Mouse (Mus musculus) mesoderm, embryonic 11.5 days (tissue): ENCODE measurements around the gene Cmtm4.

ENCODE experiments used
- DNase-seq: peaks from one replicate; pipeline ENCODE4 v3.0.0-alpha.2; 2012; ENCODE audit warnings: low read depth, low spot score

Gene Cmtm4

GRCm38 (mm10) chr8:104411468-104411867, 15.9 kb upstream of the Cmtm4 start:
- no peak for DNase-seq

DNA sequence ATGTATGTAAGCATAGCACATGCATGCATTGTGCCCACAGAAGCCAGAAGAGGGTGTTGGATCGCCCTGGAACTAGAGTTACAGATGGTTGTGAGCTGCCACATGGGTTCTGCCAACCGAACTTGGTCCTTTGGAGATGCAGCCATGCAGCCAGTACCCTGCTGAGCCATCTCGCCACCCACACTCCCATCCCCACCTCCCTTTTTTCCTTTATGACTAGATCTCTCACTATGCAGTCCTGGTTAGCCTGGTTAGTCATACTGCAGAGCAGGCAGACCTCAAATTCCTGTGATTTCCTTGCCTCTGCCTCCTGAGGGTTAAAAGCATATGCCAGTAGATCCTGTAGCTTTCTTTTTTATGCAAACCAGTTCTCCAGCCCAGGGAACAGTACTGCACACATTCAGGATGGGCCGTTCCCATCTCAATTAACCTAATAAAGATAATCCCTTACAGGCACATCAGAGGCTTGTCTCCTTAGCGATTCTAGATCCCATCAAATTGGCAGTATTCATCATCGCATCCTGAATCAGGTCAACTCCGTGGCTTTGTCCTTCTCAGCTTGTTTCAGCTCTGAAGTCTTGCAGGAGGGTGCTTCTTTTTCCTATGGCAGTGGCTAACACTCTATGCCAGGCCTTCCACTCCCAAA, 15.1 kb upstream of the Cmtm4 start:
- no peak for DNase-seq

- no peak for DNase-seq
These were observed 12.9 kb upstream of the Cmtm4 start for GRCm38 (mm10) chr8:104408328-104409110.

DNA sequence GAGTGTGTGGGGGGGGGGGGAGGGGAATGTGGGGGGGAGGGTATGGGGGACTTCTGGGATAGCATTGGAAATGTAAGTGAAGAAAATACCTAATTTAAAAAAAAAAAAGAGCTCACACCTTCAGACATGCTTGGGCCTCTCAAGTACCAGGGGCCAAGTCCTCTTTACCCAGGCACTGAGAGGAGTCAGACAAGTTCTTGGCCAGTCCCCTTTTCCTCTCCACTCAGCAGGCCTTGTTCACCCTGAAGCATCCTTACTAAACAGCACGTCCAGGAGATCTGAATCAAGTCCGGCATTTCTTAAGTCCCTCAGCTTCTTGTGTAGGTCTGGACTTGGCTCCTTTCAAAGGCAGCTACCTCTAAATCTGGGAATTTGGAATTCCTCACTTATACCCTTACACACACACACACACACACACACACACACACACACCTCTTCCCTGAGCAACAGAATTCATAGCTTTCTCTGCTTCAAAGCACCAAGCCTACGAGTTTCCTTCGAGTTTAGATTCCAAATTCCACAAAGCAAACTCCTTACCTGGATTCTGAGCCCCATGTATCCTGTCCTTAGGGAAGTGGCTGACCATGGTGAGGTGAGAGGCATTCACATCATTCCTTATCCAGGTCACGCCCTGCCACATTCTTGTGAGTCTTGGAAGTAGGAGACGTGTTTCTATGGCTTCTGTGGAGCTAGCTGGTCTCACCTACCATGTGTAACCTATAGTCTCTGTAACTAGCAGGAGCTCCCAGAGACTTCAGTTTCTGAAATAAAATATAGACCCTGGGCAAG, 10.9 kb upstream of the Cmtm4 start:
- DNase-seq = no peak

DNA sequence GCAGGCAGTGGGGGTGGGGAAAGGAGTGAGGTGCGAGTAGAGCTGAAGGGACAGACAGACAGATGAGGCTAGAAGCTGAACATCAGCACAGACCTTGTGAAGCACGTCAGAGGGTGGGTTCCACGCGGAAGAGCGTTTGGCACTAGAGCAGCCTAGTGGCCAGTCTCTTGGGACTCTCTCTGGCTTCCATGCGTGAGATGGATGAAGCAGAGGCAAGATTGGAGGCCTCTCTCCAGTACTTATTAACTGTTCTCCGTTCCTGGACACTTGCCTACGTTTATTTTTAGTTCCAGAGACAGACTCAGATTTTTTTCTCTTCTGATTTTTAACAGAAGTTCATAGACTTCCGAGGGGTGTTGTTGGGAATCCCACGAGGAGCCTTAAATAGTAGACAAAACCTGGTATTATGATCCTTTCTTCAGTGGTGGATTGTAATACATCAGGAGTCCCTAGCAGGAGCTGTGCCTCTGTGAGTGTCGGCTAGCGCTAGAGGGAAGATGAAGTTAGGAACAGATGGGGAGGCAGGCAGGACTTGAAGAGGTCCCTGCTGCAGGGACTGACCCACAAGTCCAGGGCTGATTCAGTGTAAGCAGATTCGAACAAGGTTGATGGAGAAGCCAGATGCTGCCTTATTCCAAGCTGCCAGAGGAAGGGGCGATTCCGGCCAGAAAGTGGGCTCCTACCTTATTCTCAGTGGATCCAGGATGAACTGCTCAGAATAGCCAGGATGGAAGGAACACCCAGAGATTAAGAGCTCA, 10.0 kb upstream of the Cmtm4 start:
- DNase-seq = no peak

- DNase-seq = peak; percentile 22
These were observed 8.0 kb upstream of the Cmtm4 start for GRCm38 (mm10) chr8:104403596-104403995.

DNA sequence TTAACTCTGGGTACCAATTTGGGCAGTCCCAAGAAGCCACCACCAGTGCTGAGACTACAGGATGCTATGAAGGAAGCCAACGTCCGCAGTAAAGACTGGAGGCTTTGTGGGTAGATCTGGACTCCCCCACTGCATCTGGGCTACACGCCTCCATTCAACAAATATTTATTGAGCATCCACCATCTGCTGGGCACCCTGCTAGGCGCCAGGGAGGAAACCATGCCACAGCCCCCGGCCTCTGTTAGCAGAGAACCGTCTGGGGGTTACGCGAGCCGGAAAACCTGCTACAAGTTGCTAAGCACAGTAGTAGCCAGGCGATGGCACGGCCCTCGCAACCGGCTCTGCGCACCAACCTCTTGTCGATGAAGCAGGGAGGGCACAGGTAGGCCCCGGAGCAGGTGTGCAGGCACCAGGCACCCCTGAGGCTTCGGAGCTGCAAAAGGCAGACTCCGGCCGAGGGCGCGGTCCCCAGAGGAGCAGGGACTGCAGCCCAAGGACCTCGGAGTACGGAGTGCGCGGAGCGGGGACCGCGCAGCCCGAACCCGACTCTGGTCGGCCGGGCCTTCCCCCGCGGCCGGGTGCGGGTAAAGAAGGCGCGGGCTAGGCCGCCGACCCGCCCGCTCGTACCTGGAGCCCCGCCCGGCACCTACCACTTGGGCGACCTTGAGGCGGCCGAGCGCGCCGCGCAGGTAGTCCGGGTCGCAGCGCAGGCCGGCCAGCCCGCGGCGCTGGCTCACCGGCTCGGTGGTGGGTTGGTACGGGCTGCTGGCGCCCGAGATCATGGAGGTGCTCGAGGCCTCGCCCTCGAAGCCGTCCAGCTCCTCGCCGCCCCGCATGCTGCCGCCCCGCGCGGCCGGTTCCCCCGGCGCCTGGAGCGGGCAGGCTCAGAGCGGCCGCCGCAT, 555 bp downstream of the Cmtm4 start:
- peak; percentile 38 for DNase-seq

- DNase-seq = no peak
These were observed 1.8 kb downstream of the Cmtm4 start for GRCm38 (mm10) chr8:104393767-104394166.

GRCm38 (mm10) chr8:104393139-104393538, 2.5 kb downstream of the Cmtm4 start:
- DNase-seq = no peak

- DNase-seq = no peak
These were observed 5.4 kb downstream of the Cmtm4 start for GRCm38 (mm10) chr8:104390245-104390644.

DNA sequence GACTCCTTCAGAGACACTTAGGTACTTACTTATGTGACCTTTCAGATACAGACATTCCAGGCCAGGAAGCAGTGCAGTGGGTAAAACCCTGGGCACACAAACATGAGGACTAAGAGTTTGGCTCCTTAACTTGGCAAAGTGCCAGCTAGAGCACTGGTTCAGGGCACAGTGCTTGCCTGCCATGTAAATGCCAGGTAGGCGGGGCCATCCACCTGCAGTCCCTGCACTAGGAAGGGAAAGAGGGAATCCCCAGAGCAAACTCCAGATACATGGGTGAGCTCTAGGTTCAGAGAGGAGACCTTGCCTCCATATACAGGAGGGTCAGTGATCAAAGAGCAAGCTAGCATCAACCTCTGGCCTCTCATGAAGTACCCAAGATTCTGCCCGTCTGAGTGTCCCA, 7.6 kb downstream of the Cmtm4 start:
- no peak for DNase-seq

DNA sequence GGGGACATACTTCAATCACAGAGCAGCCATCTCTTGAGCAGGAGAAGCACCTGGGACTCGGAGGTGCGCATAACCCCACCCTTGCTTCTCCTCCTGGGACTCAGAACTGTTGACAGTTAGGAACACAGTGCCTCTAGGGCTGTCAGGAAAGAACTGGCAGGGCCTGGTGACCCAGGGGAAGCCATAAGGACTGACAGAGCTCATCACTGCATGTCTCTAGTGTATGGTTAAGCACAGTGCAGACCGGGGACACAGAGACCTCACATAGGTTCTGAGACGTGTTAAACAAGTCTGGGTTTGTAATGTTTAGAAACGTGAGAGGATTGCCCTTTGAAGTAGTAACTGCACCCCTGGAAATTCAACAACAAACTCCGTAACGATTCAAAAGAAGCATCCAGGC, 8.1 kb downstream of the Cmtm4 start:
- DNase-seq = no peak

DNA sequence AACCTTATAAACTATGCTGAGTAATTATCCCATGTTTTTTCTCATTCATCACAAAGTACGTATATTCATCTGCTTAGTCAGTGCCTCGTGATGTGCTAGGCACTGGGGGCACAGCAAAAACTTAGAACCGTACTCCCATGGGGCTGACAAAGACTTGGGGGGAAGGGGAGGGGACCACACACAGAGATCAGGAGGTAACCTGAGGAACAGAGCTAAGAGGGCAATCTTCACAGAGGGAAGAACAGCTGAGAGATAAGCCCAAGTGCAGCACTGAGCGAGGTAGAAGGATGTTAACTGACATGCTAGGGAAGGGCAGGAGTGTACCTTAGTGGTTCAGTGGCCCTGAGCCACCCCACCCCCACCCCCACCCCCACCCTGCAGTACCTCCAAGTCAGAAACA, 8.9 kb downstream of the Cmtm4 start:
- DNase-seq = peak; percentile 51

- DNase-seq = no peak
These were observed 11.6 kb downstream of the Cmtm4 start for GRCm38 (mm10) chr8:104383977-104384376.

DNA sequence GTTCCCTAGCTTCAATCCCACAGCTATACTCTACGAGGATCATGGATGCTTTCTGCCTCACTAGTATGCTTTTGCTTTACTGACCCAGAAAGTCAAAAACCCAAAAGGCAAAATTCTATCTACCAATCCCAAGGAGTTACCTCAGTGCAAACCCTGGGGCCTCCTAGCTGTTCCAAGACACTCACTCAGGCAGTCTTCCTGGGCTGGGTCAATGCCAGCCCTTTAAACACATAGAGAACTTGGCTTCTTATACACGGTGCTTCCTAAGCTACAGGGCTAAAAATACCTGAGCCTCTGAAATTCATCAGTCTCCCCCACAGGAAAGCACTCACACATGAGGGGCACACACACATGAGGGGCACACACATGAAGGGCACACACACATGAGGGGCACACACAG, 12.3 kb downstream of the Cmtm4 start:
- no peak for DNase-seq

DNA sequence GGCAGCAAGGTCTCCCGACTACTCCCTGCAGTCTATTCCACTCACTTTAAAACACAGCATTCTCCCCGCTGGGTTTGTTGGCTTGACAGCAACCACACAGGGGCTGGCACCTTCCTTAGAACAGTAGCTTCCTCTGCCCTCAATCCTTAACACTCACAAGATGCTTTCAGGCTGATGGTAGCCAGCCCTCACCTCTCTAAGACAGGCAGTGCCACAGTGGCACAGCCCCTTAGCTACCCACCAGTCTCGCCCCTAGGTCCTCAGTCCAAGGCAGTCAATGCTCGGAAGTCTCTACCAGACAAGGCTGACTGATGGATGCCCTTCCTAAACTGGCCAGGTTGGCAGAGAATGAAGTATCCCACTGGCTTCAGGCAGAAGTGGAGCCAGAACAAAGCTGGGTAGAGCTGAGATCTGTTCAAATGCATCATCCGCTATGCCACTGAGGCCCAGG, 14.6 kb downstream of the Cmtm4 start:
- no peak for DNase-seq

DNA sequence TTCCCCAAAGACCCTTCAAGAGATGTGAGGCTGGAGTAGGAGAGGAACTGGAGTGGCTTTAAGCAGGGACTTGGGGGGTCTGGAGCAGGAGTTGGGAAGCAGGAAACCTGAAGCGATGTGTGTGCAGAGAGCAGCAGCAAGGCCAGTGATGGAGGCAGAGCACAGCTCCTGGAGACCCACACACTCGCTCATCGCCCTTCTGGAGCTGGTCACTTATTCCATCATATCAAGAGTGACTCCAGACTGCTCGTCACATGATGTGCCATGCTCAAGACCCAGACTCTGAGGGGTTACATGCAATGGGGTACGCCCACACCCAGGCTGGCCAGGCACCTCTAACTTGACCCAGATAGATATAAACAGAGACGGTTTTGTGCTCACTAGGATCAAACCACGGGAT, 15.3 kb downstream of the Cmtm4 start:
- DNase-seq = no peak

DNA sequence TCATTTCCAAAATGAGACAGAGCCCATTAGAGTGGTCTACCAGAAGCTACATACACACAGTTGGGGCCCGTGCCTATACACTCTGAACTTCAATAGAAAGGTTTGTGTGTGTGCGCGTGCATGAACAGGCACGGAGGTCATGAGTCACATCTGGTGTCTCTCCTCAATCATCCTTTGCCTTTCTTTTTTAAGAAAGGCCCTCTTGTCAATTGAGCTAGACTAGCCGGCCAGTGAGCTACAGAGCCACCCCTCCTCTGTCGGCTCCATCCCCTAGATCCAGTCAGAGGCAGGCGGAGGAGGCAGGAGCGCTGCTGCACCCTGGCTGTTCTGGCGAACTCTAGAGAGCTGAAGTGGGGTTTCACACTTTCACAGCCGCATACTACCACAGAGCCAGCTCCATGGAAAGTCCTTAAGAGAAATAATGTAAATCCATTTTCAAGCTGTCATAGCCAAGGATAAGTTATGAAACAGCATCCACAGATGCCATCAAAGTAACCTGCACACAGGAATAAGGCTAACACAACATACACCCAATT, 16.2 kb downstream of the Cmtm4 start:
- DNase-seq = peak; percentile 66

GRCm38 (mm10) chr8:104376669-104377068, 18.9 kb downstream of the Cmtm4 start:
- no peak for DNase-seq

- DNase-seq = no peak
These were observed 19.6 kb downstream of the Cmtm4 start for GRCm38 (mm10) chr8:104375959-104376358.
